Mouse (Mus musculus): ENCODE results near the gene Mtch2. TPM values are rescaled to one million over a fixed set of nuclear protein-coding genes. Genes with fewer than 3 reads are reported as not detected.
A peak's percentile ranks its signal among the peaks of the same experiment; 100 is the strongest.
"Not testable (repeated sequence)": the region's sequence is repeated elsewhere in the genome, so short reads cannot be mapped to it uniquely, and the experiment has no call there.

The Mtch2 gene
- total RNA-seq, 1 experiment from 2014 or later, result 117 TPM

DNA sequence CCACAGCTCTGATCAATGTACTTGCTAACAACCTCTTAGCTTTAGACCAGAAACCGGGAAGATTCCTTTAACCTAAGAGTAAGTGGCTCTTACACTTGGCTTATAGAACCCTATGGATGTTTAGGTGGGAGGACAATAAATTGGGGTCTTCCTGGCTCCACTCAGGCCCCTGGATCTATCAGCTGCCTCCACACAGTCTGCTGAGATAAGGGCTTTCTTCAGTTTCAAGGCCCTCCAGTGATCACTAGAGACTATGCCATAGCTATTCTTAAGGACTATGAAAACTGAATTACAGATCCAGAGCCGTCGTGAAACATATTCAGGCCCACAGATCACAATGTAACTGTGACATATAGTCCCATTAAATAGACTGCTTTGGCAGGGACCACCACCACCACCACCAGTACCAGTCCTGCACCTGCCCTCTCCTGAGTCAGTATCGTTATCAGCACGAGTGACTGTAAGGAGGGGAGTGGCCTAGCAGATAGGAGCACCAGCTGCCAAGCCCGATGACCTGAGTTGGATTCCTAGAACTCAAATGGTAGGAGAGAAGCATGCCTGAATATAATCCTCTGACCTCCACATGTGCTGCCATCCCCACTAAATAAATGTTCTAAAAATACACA is 46.8 kb downstream of the Mtch2 start:
- ATAC-seq (replicated peaks; ENCODE audit: insufficient number of reproducible peaks, low FRiP score, low TSS enrichment, poor library complexity, severe bottlenecking), result no peak

DNA sequence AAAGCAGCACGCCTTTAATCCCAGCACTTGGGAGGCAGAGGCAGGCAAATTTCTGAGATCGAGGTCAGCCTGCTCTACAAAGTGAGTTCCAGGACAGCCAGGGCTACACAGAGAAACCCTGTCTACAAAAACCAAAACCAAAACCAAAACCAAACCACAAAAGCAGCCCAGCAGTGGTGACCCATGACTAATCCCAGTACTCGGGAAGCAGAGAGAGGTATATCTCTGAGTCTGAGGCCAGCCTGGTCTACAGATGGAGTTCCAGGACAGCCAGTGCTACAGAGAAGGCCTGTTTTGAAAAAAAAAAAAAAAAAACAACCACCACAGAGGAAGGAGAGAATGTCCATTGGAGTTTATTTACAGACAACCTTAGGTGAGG is 47.3 kb downstream of the Mtch2 start:
- ATAC-seq (replicated peaks; ENCODE audit: insufficient number of reproducible peaks, low FRiP score, low TSS enrichment, poor library complexity, severe bottlenecking), result not testable (repeated sequence)

DNA sequence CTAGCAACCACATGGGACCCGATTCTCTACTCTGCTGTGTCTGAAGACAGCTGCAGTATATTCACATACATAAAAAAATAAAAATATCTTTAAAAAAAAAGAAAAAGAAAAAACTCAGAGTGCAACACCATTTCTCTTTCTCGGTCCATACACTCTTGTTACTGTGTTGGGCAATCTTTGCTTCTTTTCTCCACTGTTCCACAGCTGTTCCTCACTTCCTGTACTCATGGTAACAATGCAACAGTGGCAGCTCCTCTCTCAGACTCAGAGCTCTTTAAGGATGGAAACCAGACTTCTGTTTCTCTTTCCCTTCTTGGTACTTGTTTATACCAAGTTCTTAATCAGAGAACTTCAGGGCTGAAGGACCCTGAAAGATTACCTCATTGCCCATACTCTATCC is 56.4 kb downstream of the Mtch2 start:
- ATAC-seq (replicated peaks; ENCODE audit: insufficient number of reproducible peaks, low FRiP score, low TSS enrichment, poor library complexity, severe bottlenecking), result no peak

DNA sequence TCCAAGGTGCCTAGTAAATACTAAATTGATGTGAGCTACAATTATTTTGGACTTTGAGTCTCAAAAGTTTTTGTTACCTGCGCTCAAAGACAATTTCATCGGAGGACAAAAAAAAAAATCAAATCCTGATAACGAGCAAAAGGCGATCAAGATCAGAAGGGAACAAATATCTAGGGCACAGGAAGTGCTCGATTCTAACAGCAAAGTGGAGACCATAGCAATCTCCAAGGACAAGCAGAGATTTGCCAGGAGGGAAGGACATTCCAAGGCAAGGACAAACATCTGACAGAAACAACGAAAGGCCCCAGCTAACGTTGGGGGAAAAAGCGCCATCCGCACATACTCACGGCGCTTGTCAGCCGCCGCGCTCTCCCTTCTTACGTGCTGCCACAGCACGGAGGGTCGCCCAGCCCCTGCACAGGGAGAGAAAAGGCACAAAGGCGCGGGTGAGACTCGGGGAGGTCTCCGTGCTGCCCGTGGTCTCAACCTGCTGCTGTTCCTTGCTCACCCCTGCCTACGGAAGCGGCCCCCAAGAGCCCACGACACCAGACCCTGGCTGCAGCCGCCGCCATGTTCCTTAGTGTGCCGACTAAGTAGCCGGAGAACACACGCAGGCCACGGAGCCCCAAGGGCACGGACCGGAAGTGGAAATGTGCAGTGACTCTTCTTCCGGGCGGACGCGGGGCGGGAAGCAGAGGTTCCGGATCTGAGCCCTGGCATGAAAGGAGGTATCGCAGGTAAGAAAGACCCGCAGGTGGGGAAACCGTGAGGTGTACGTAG is 57.3 kb downstream of the Mtch2 start, which contains the start of the genes Kbtbd4 and Ndufs3:
Kbtbd4 (plus strand) TSS at position 665 of the 780 bp plus-strand sequence.
Ndufs3 (minus strand) TSS at position 752 of the 780 bp plus-strand sequence.
- ATAC-seq (replicated peaks; ENCODE audit: insufficient number of reproducible peaks, low FRiP score, low TSS enrichment, poor library complexity, severe bottlenecking), result peak; percentile 98

DNA sequence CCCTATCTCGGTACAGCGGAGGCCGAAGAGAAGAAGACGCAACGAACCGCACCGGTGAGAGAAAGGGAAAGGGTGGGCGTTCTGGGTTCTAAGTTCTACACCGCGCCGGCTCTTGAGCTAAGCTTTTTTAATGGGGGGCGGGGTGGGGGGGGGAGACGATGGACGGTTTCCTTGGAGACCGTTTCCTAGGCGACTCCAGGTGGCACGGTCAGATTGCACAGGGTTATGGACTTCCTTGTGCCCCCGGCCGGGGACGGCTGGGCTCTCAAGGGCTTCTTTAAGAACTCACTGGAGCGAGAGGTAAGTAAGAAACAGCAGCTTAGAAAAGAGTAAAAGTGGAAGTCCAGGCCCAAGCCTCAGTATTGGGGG is 57.9 kb downstream of the Mtch2 start:
- ATAC-seq (replicated peaks; ENCODE audit: insufficient number of reproducible peaks, low FRiP score, low TSS enrichment, poor library complexity, severe bottlenecking), result no peak

DNA sequence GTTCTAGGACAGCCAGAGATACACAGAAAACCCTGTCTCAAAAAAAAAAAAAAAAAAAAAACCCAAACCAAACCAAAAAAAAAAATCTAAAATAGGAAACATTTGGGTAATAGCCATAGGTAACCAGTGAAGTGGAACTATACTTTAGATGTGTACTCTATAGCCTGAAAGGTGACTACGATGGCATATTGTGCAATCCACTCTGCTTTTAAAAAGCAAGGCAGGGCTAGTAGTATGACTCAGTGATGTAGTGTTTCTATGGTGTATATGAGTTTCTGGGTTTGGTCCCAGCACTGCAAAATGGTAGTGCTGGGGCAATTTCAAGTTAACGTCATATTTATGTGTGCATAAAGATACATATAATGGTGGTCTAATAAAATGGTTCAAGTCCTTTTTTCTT is 59.8 kb downstream of the Mtch2 start:
- no peak for ATAC-seq (replicated peaks; ENCODE audit: insufficient number of reproducible peaks, low FRiP score, low TSS enrichment, poor library complexity, severe bottlenecking)

DNA sequence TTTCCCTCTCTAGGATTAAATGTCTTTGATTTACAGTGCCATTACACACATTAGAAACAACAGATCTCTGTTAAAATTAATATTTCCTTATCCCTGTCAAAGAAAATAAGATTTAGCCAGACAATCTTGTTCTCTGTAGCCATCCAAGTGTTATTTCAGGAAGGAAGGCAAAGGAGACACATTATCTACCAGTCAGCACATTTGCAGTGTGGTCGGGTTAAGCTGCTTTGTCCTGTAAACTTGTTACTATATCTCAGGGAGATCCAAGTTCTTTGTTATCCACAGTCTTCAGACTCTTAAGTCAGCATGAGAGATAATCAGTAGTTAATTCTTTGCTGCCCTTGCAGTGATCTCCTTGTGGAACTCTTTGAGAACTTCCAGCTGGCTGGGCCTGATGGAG is 63.9 kb downstream of the Mtch2 start:
- no peak for ATAC-seq (replicated peaks; ENCODE audit: insufficient number of reproducible peaks, low FRiP score, low TSS enrichment, poor library complexity, severe bottlenecking)

DNA sequence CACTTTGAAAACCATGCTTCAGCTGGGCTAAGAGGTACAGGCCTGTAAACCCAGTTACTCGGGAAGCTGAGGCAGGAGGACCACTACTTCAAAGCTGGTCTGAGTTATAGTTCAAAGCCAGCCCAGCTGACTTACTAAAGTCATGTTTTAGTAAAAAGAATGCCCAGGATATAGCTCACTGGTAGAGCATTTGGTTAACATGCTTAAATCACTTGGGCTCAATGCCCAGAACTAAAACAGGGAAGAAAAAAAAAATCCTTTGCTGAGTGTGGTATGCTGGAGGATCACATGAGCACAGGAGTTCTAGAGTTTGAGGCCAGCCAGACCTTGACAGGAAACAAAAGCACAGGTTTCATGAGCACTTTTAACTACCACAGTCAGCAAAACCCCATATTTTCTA is 64.7 kb downstream of the Mtch2 start:
- ATAC-seq (replicated peaks; ENCODE audit: insufficient number of reproducible peaks, low FRiP score, low TSS enrichment, poor library complexity, severe bottlenecking), result no peak

DNA sequence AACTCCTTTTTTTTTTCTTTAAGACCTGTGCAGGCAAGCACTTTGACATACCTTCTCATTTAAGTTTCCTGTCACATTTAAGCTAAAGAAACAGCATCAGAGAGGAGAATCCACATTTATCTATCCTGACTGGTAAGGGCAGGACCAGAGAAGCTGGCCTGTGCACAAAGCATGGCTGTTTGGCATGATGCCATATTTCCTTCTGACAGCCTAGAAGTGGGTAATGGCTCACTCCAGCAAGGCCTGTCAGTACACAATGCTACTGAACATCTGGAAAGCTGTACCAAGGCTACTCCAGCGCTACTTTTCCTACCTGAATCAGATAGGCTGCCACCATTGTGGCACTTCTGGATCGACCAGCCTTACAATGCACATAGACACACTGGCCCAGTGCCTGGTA is 66.7 kb downstream of the Mtch2 start:
- ATAC-seq (replicated peaks; ENCODE audit: insufficient number of reproducible peaks, low FRiP score, low TSS enrichment, poor library complexity, severe bottlenecking), result no peak

DNA sequence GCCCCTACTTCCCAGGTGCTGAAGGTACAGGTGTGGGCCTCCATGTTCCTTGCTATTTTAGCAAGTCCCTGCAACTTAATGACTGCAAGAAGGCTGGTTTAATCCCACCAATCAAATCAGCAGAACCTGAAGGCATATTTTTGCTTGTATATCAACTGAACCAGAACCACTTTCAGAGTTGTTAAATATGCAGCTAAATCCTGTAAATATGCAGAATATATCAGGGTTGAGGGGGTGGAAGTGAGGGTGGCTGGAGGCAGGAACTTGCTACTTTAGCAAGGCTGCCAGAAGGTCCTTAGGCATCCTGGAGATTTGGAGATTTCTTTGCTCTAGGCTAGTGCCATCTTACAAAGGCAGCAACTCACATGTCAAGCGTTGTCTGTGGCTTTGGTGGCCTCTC is 68.6 kb downstream of the Mtch2 start:
- no peak for ATAC-seq (replicated peaks; ENCODE audit: insufficient number of reproducible peaks, low FRiP score, low TSS enrichment, poor library complexity, severe bottlenecking)

Other genes starting within 250 kb of the Mtch2 start
- gene Nup160, start 169.9 kb upstream of the Mtch2 start, total RNA-seq (2017), result 14.9 to 37.4 TPM (median 36.5 TPM) in 3 replicates
- 190 to 295 TPM (median 209 TPM) in 3 replicates for gene Fnbp4, start 101.8 kb upstream of the Mtch2 start, total RNA-seq (2017)
- gene Agbl2, start 64.4 kb upstream of the Mtch2 start, total RNA-seq (2017), result 0.38 TPM in 1 of 3 replicates, not detected in the others
- gene C1qtnf4, start 38.7 kb downstream of the Mtch2 start, total RNA-seq (2017), result not detected in 3 replicates
- 8.5 to 26.3 TPM (median 9.7 TPM) in 3 replicates for gene Kbtbd4, start 57.6 kb downstream of the Mtch2 start, total RNA-seq (2017)
- 58.5 to 72.9 TPM (median 61.1 TPM) in 3 replicates for gene Ndufs3, start 57.7 kb downstream of the Mtch2 start, total RNA-seq (2017)
- 22.3 to 60.8 TPM (median 27.6 TPM) in 3 replicates for gene Celf1, start 93.2 kb downstream of the Mtch2 start, total RNA-seq (2017)
- gene Rapsn, start 188.5 kb downstream of the Mtch2 start, total RNA-seq (2017), result 4.3 TPM in 1 of 3 replicates, not detected in the others
- gene Psmc3, start 206.9 kb downstream of the Mtch2 start, total RNA-seq (2017), result 235 to 255 TPM (median 248 TPM) in 3 replicates
- gene Slc39a13, start 223.3 kb downstream of the Mtch2 start, total RNA-seq (2017), result 15.6 to 33.3 TPM (median 26.7 TPM) in 3 replicates
- gene Spi1, start 235.2 kb downstream of the Mtch2 start, total RNA-seq (2017), result 306 to 616 TPM (median 505 TPM) in 3 replicates